Mouse (Mus musculus) urinary bladder, postnatal 0 days (tissue): ENCODE results near the gene 1500011B03Rik. TPM values are rescaled to one million over a fixed set of nuclear protein-coding genes. Genes with fewer than 3 reads are reported as not detected.

Experiments
- microRNA-seq: library from miRNA; unstranded; fragments of <30 nt; microRNA quantifications from one replicate; pipeline ENCODE4, GENCODE M21; 2016
- polyA plus RNA-seq: library from polyadenylated mRNA; unstranded; fragments of >200 nt; fragmentation: Nextera tagmentation; extraction: Ambion mirVana; gene quantifications from 2 replicates; pipeline ENCODE4 v1.2.1, GENCODE M21; 2015

The 1500011B03Rik gene
- 76.9 and 78.8 TPM in 2 replicates for polyA plus RNA-seq

GRCm38 (mm10) chr5:114822796-114823688 is at the start of gene 1500011B03Rik:
Gene 1500011B03Rik (minus strand): TSS chr5:114823468.

GRCm38 (mm10) chr5:114858582-114858981 is 35.3 kb upstream of the 1500011B03Rik start, which contains the start of gene Gm9936:
Gene Gm9936 (minus strand): TSS chr5:114858682.

GRCm38 (mm10) chr5:114853364-114853763 is 30.1 kb upstream of the 1500011B03Rik start, which contains the start of gene 4930519G04Rik:
Gene 4930519G04Rik (plus strand): TSS chr5:114853664.

GRCm38 (mm10) chr5:114775056-114775979 is 48.0 kb downstream of the 1500011B03Rik start, which contains the start of gene Git2:
Gene Git2 (minus strand): TSS chr5:114775517.

GRCm38 (mm10) chr5:114774403-114775051 is 48.7 kb downstream of the 1500011B03Rik start, which contains the start of gene Ankrd13a:
Gene Ankrd13a (plus strand): TSS chr5:114774677.

Small RNAs within 50 kb of the gene (microRNA-seq; reads per million reads assigned to microRNA genes)
- gene Mir6240, result 9.0 reads per million, percentile 18 among the genes with 10 or more reads in this experiment

Other genes with a start within 250 kb of the 1500011B03Rik start
- gene Trpv4, start 165.0 kb downstream of the 1500011B03Rik start, polyA plus RNA-seq, result 5.9 and 6.1 TPM in 2 replicates
- gene Gltp, start 132.5 kb downstream of the 1500011B03Rik start, polyA plus RNA-seq, result 146 and 158 TPM in 2 replicates
- gene Tchp, start 115.7 kb downstream of the 1500011B03Rik start, polyA plus RNA-seq, result 5.2 and 6.0 TPM in 2 replicates
- 34.1 and 37.7 TPM in 2 replicates for gene Ankrd13a, start 48.8 kb downstream of the 1500011B03Rik start, polyA plus RNA-seq
- 20.5 and 21.3 TPM in 2 replicates for gene Git2, start 48.0 kb downstream of the 1500011B03Rik start, polyA plus RNA-seq
- not detected in 2 replicates for gene 4930519G04Rik, start 30.2 kb upstream of the 1500011B03Rik start, polyA plus RNA-seq
- 0.05 TPM in 1 of 2 replicates, not detected in the other for gene Gm9936, start 35.2 kb upstream of the 1500011B03Rik start, polyA plus RNA-seq
- 12.3 and 19.8 TPM in 2 replicates for gene Oasl2, start 73.5 kb upstream of the 1500011B03Rik start, polyA plus RNA-seq
- gene Oasl1, start 99.8 kb upstream of the 1500011B03Rik start, polyA plus RNA-seq, result 1.3 and 1.9 TPM in 2 replicates
- 37.9 and 47.7 TPM in 2 replicates for gene 2210016L21Rik, start 118.7 kb upstream of the 1500011B03Rik start, polyA plus RNA-seq
- 0.12 and 0.17 TPM in 2 replicates for gene Hnf1a, start 147.6 kb upstream of the 1500011B03Rik start, polyA plus RNA-seq
- gene Sppl3, start 187.7 kb upstream of the 1500011B03Rik start, polyA plus RNA-seq, result 18.3 and 20.3 TPM in 2 replicates